Mouse (Mus musculus) hindbrain, embryonic 14.5 days (tissue): ENCODE measurements at regions not wholly inside any gene's neighbourhood (a gene's known extent, or its start where the extent isn't known, plus 50 kb on each side); places are given as distances from the start of the nearest gene placed in this dataset.
A peak's percentile ranks its signal among the peaks of the same experiment; 100 is the strongest.

Experiments used
- ATAC-seq: fragments of 200-750 bp; cut with Nextera tagmentation; 2 replicates; pipeline ENCODE4 v1.8.0; 2017; ENCODE audit warnings: moderate number of reproducible peaks, mild to moderate bottlenecking, moderate TSS enrichment, moderate library complexity; ENCODE audit not compliant: low FRiP score
- DNase-seq: peaks from one replicate; pipeline ENCODE4 v3.0.0-alpha.2; 2015; ENCODE audit warnings: low spot score
- H3K27ac ChIP-seq: fragments of 300-500 bp; sonication (generic); 2 replicates; pipeline ENCODE4 v1.5.1; 2014; ENCODE audit warnings: mild to moderate bottlenecking, moderate library complexity
- H3K27me3 ChIP-seq: fragments of 300-500 bp; sonication (generic); 2 replicates; pipeline ENCODE4 v1.6.1; 2014; ENCODE audit warnings: mild to moderate bottlenecking, low read length, mixed read lengths; ENCODE audit not compliant: control insufficient read depth, insufficient read depth
- H3K36me3 ChIP-seq: fragments of 300-500 bp; sonication (generic); replicated peaks from 2 replicates; pipeline ENCODE4 v1.6.1; 2014; ENCODE audit not compliant: control insufficient read depth, insufficient read depth
- H3K4me1 ChIP-seq: fragments of 300-500 bp; sonication (generic); replicated peaks from 2 replicates; pipeline ENCODE4 v1.6.1; 2014; ENCODE audit warnings: antibody characterized with exemption, low read length, mixed read lengths; ENCODE audit not compliant: control insufficient read depth, insufficient read depth
- H3K4me2 ChIP-seq: fragments of 300-500 bp; sonication (generic); replicated peaks from 2 replicates; pipeline ENCODE4 v1.6.1; 2014; ENCODE audit warnings: mild to moderate bottlenecking, moderate library complexity
- H3K4me3 ChIP-seq: fragments of 300-500 bp; sonication (generic); replicated peaks from 2 replicates; pipeline ENCODE4 v1.5.1; 2014; ENCODE audit warnings: mild to moderate bottlenecking, low read length
- H3K9ac ChIP-seq: fragments of 300-500 bp; sonication (generic); 2 replicates; pipeline ENCODE4 v1.6.1; 2014
- H3K9me3 ChIP-seq: fragments of 300-500 bp; sonication (generic); 2 replicates; pipeline ENCODE4 v1.6.1; 2016; ENCODE audit warnings: low read length; ENCODE audit not compliant: control insufficient read depth
- WGBS: fragments of 180-500 bp; shearing (Covaris S2); extraction: QIAGEN DNeasy Blood & Tissue Kit; methylation state at CpG from one replicate; pipeline ENCODE4 v1.1.7; 2014; 5-methylcytosine and 5-hydroxymethylcytosine counted together

DNA sequence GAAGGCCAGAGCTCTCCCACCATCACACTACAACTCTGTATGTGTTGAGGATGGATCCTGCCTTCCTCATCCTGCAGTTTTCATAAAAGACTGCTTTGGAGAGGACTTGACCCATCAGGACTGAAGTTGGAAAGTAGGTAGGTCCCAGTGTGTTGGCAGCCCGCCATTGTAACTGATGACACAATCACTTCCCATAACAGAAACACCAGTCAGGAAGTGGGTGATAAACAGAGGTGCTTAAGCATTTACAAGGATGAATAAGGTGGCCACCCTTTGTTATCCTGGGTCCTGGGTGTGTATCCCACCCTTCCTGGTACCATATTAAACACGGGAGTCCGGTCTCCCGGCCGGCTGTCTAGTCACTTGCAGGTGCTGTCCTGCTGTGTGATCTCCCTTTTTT lies 118.3 kb downstream of the Snx10 start:
- WGBS = 90% methylated on average over 5 of the region's 5 CpGs
- no peak overlapping the region for H3K4me3 ChIP-seq
- H3K27ac ChIP-seq = no peak overlapping the region

DNA sequence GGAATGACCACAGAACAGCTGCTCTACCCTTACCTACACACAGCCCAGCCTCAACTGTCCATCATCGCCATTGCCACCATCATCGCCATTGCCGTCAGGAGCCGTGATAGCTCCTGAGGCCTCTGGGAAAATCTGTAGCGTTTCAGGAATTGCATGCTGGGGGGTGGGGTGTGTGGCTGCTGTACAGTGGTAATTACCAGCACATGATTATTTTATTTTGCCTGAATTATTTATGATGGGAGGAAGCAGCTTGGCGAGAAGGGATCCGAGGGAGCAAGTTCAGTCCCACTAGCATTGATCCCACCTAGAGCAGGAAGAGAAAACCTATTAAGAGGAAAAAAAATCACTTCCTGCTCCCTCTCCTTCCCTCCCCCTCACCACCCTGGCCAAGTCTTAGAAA lies 125.1 kb downstream of the Snx10 start:
- H3K4me2 ChIP-seq = no peak overlapping the region
- ATAC-seq (peak; percentile 24; the same call in 1 of the 2 replicates), DNase-seq (no peak)
- H3K27ac ChIP-seq = peak overlapping the region; percentile 56
- no peaks in the 10 kb centered on the region for H3K9me3 ChIP-seq
- no peak overlapping the region for H3K4me3 ChIP-seq
- no peaks in the 10 kb centered on the region for H3K27me3 ChIP-seq
- no peaks in the 10 kb centered on the region for H3K4me1 ChIP-seq
- 60% methylated on average over 7 of the region's 7 CpGs for WGBS
- H3K9ac ChIP-seq = no peak overlapping the region
- no peaks in the 10 kb centered on the region for H3K36me3 ChIP-seq

More for the DNA sequence above, 118.3 kb downstream of the Snx10 start:
- Histone ChIP-seq H3K27me3 (no peaks in the 10 kb centered on the region), H3K4me2 (no peak overlapping the region), H3K4me1 (peaks cover 4% of the 10 kb centered on the region; the same call in 1 of the 2 replicates), H3K9ac (no peak overlapping the region), H3K9me3 (no peaks in the 10 kb centered on the region), H3K36me3 (no peaks in the 10 kb centered on the region)
- ATAC-seq = no peak
- no peak for DNase-seq

DNA sequence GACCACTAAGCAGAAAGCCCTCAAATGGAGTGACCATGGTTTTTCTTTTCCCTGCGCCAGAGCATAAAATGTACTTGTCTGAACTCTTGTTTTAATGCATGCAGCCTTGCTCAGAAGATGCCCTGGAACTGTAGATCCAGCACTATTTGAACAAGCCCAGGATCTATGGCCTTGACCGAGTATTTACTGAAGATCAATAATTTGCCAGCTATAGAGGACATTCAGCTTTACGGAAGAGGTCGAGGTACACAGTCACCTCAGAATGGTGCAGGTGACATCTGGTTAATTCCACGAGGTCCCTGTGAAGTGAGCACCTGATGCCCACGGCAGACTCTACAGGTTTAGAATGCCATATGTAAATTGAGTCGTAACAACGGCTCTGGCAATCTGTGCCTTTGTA lies 130.1 kb downstream of the Snx10 start:
- H3K4me2 ChIP-seq = no peak overlapping the region
- H3K9me3 ChIP-seq = no peaks in the 10 kb centered on the region
- 89% methylated on average over 8 of the region's 8 CpGs for WGBS
- no peak overlapping the region for H3K9ac ChIP-seq
- H3K27ac ChIP-seq = no peak overlapping the region
- no peaks in the 10 kb centered on the region for H3K27me3 ChIP-seq
- H3K36me3 ChIP-seq = no peaks in the 10 kb centered on the region
- H3K4me3 ChIP-seq = no peak overlapping the region
- DNase-seq = no peak
- ATAC-seq = no peak
- peaks cover 30% of the 10 kb centered on the region for H3K4me1 ChIP-seq

DNA sequence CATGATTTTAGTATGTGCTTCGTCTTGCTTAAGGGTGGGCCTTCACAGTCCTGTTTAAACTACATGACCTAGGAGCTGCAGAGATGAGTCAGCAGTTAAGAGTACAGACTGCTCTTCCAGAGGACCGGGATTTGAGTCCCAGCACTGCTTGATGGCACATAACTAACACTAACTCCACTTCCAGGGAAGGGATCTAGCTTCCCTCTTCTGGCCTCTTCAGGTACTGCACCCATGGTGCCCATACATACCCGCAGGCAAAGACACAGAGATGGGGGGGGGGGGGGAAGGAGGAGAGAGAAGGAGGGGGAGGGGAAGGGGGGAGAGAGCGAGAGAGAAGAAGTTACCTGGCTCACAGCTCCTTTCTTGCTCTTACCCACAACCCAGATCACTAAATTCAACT lies 131.3 kb downstream of the Snx10 start:
- WGBS = 87% methylated on average over 3 of the region's 4 CpGs
- Histone ChIP-seq H3K4me2 (no peak overlapping the region), H3K4me1 (peaks cover 30% of the 10 kb centered on the region), H3K36me3 (no peaks in the 10 kb centered on the region), H3K9me3 (no peaks in the 10 kb centered on the region), H3K27me3 (no peaks in the 10 kb centered on the region), H3K27ac (no peak overlapping the region), H3K4me3 (no peak overlapping the region), H3K9ac (no peak overlapping the region)
- no peak for ATAC-seq
- DNase-seq = no peak

DNA sequence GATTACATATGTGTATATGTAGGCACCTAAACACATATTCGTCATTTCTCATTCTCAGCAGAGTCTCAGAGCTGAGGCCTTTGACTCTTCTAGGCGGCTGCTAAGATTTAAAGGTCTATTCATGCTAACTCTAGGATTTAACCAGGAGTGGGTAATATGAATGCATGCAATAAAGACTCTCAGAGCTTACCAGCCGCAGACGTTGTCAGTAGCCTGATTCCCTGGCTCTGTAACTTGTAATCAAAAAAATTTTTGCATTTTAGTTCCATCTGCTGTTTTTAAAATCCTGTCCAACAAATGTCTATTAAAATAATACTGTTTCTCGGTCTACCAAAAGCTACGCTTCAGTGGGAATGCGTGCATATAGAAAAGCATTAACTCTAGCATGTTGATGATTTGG lies 132.4 kb downstream of the Snx10 start:
- no peak for DNase-seq
- Histone ChIP-seq H3K27me3 (no peaks in the 10 kb centered on the region), H3K27ac (peak overlapping the region; percentile 88), H3K36me3 (no peaks in the 10 kb centered on the region), H3K4me3 (no peak overlapping the region), H3K9ac (no peak overlapping the region), H3K4me1 (peaks cover 30% of the 10 kb centered on the region), H3K4me2 (no peak overlapping the region), H3K9me3 (no peaks in the 10 kb centered on the region)
- 51% methylated on average over 7 of the region's 7 CpGs for WGBS
- no peak for ATAC-seq

DNA sequence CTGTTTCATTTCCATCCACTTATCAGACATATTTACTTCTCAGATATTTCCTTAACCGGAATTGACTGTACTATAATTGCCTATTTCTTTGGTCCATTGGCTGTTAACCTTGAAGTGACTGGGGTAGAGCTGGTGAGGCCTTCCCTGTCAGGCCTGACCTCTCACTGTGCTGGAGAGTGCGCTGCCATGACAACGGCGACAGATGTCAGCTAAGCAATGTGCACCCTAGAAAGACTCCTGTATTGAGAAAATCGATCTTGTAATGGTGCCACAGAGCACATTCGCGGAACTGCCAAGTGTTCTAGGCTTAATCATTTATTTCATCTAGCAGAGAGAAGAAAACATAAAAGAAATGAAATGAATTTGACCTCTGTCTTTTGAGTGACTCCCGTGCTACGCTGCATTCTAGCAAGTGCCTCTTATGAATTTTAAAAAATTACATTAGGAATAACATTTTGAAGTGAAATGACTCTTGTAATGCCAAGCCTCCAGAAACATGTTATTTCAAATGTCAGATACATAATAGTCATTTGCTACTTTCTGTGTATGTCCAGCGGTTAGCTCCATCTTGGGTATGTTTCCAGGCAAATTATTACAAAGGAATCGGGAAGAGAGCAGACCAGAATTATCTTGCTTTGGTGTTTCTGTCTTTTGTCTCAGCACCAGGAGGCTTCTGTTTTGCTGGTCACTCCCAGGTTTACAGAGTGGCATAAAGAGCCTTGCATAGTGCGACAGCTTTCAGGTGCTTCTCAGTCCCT lies 133.4 kb downstream of the Snx10 start:
- Histone ChIP-seq H3K27me3 (no peaks in the 10 kb centered on the region), H3K4me1 (peaks cover 30% of the 10 kb centered on the region), H3K9me3 (no peaks in the 10 kb centered on the region), H3K36me3 (no peaks in the 10 kb centered on the region), H3K27ac (peak overlapping the region; percentile 88), H3K9ac (peak overlapping the region; percentile 37; the same call in 1 of the 2 replicates), H3K4me3 (no peak overlapping the region), H3K4me2 (no peak overlapping the region)
- ATAC-seq = peak; percentile 69; the same call in 1 of the 2 replicates
- DNase-seq = peak; percentile 41
- WGBS = 21% methylated on average over 12 of the region's 12 CpGs

DNA sequence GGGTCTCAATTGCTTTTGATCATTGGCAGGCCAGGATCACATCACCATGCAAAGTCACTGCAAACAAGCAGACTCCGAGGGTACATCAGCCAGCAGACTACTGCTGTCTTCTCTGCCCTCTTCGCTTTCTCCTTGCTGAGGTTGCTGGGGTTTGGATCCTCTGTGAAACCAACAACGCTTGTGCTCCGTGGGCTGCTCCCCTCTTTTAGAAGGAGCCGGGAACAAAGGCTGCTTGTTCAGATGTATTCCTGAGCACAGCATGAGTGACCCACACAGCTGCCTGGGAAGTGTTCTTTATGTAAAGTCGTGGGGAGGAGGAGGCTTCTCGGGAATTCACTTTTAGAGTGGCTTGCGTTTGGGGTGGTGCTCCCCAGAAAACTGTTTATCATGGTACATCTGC lies 134.7 kb downstream of the Snx10 start:
- H3K27me3 ChIP-seq = no peaks in the 10 kb centered on the region
- no peak overlapping the region for H3K4me2 ChIP-seq
- no peaks in the 10 kb centered on the region for H3K36me3 ChIP-seq
- 10% methylated on average over 8 of the region's 8 CpGs for WGBS
- no peak overlapping the region for H3K9ac ChIP-seq
- ATAC-seq = no peak
- DNase-seq = no peak
- H3K4me3 ChIP-seq = no peak overlapping the region
- H3K4me1 ChIP-seq = peaks cover 30% of the 10 kb centered on the region
- H3K9me3 ChIP-seq = no peaks in the 10 kb centered on the region
- H3K27ac ChIP-seq = peak overlapping the region; percentile 88

DNA sequence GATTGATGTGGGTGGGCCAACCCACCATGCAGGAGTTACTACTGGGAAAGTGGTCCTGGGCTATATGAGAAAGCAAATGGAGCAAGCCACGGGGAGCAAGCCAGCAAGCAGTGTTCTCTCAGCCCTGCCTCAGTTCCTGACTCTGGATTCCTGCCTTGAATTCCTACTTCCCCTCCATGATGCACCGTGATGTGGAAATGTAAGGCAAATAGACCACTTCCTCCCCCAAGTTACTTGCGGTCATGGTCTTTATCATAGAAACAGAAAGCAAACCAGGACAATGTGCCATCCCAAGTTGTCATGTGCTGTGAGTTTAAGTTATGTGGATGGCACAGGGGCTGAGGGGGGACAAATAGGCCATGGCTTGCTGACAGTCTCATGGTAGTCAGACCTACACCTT lies 139.5 kb downstream of the Snx10 start:
- no peak overlapping the region for H3K4me3 ChIP-seq
- H3K9ac ChIP-seq = no peak overlapping the region
- peaks cover 14% of the 10 kb centered on the region; the same call in 1 of the 2 replicates for H3K9me3 ChIP-seq
- no peak overlapping the region for H3K4me2 ChIP-seq
- no peaks in the 10 kb centered on the region for H3K36me3 ChIP-seq
- H3K4me1 ChIP-seq = peaks cover 5% of the 10 kb centered on the region; the same call in 1 of the 2 replicates
- ATAC-seq (no peak), DNase-seq (no peak)
- H3K27me3 ChIP-seq = no peaks in the 10 kb centered on the region
- H3K27ac ChIP-seq = no peak overlapping the region
- 90% methylated on average over 3 of the region's 3 CpGs for WGBS

DNA sequence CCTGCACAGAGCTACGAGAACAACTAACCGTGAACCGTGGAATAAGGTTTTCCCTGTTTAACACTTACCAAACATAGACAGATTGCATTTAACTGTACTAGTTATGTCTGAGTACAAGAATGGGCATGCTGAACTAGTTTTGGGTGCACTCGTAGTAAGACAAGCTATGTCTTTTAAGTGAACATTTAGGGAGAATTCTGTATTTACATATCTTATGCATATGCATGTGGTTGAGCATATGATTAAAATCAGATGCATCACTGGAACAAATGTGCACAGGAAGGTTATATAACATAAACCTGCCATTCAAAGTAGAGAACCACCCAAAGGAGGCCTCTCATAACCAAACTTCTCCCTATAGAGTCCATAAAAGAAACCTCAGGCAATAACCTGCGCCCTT lies 140.3 kb downstream of the Snx10 start:
- Histone ChIP-seq H3K9ac (no peak overlapping the region), H3K4me2 (no peak overlapping the region), H3K9me3 (peaks cover 14% of the 10 kb centered on the region; the same call in 1 of the 2 replicates), H3K27me3 (no peaks in the 10 kb centered on the region), H3K36me3 (no peaks in the 10 kb centered on the region), H3K4me1 (no peaks in the 10 kb centered on the region), H3K4me3 (no peak overlapping the region), H3K27ac (no peak overlapping the region)
- ATAC-seq (no peak), DNase-seq (no peak)
- WGBS = 97% methylated on average over 5 of the region's 5 CpGs
